In the genomic region with DNA sequence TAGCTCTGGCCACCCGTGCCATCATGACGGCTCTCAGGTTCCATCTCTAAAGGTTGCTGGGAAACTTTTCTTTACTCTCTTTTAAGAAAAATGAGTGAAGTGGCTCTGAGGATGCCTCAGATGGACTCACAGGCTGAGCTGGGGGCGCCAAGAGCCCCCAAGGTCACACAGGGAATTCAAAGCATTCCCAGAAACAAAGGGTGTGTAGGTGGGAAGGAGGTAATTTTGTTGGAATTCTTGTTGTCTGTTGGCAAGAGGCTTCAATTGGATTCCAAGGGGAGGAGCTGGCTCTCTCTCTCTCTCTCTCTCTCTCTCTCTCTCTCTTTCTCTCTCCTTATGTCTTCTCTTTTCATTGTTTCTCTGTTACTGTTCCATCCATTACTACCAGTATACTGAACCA, we compare ENCODE assay signal across 18 mouse cellular contexts. TPM values are rescaled to one million over a fixed set of nuclear protein-coding genes. Genes with fewer than 3 reads are reported as not detected.
DNase-seq lines count a peak whose midpoint lies in the region; ATAC-seq lines count a peak whose summit lies in the region.
"Had no signal": no experiment of that assay in that cellular context is flagged by ENCODE, and none has a peak within 500 bp of the region (broad histone marks: within the 10 kb centered on the region; RNA-seq: fewer than 3 reads in every experiment).

No protein-coding gene starts in this region.

- H3K36me3 ChIP-seq in heart, embryonic 12.5 days = no peaks in the 10 kb centered on the region
- no peaks in the 10 kb centered on the region for H3K36me3 ChIP-seq in heart, embryonic 11.5 days (ENCODE audit: control insufficient read depth, insufficient read depth, low read length)
- no peaks in the 10 kb centered on the region for H3K36me3 ChIP-seq in intestine, embryonic 16.5 days (ENCODE audit: control insufficient read depth, insufficient read depth, low read length)
- no peaks in the 10 kb centered on the region for H3K36me3 ChIP-seq in intestine, embryonic 15.5 days
- H3K36me3 ChIP-seq in embryonic facial prominence, embryonic 12.5 days = no peaks in the 10 kb centered on the region
- H3K36me3 ChIP-seq in limb, embryonic 15.5 days = no peaks in the 10 kb centered on the region
- H3K36me3 ChIP-seq: liver, embryonic 15.5 days had no signal

- H3K4me2 ChIP-seq in heart, embryonic 12.5 days = no peak overlapping the region
- no peak overlapping the region for H3K4me2 ChIP-seq in heart, embryonic 11.5 days
- no peak overlapping the region for H3K4me2 ChIP-seq in intestine, embryonic 16.5 days (ENCODE audit: low read depth, low read length)
- H3K4me2 ChIP-seq in intestine, embryonic 15.5 days (replicated peaks) = no peak overlapping the region
- H3K4me2 ChIP-seq in embryonic facial prominence, embryonic 12.5 days (replicated peaks) = no peak overlapping the region
- H3K4me2 ChIP-seq in limb, embryonic 15.5 days = no peak overlapping the region
- H3K4me2 ChIP-seq: liver, embryonic 15.5 days had no signal

- H3K27ac ChIP-seq in heart, embryonic 12.5 days (ENCODE audit: poor library complexity, severe bottlenecking) = peak overlapping the region; percentile 78; the same call in 1 of the 2 replicates
- H3K27ac ChIP-seq in heart, embryonic 11.5 days (ENCODE audit: low read depth, low read length) = no peak overlapping the region
- H3K27ac ChIP-seq in intestine, embryonic 16.5 days (ENCODE audit: low read length) = 0 out of 2 replicates have a peak overlapping the region, but pooled peaks have one; percentile 15
- H3K27ac ChIP-seq in intestine, embryonic 15.5 days = no peak overlapping the region
- peak overlapping the region; percentile 74 for H3K27ac ChIP-seq in embryonic facial prominence, embryonic 12.5 days
- H3K27ac ChIP-seq in limb, embryonic 15.5 days = peak overlapping the region; percentile 65
- H3K27ac ChIP-seq: gastrocnemius, adult 2 months; kidney, postnatal 0 days; liver, embryonic 15.5 days had no signal

- WGBS in heart, embryonic 12.5 days = 50% methylated on average over 3 of the region's 3 CpGs
- 60% methylated on average over 3 of the region's 3 CpGs for WGBS in heart, embryonic 11.5 days (ENCODE audit: insufficient replicate concordance)
- 70% methylated on average over 3 of the region's 3 CpGs for WGBS in intestine, embryonic 16.5 days
- 69% methylated on average over 3 of the region's 3 CpGs for WGBS in intestine, embryonic 15.5 days
- WGBS in embryonic facial prominence, embryonic 12.5 days = 37% methylated on average over 3 of the region's 3 CpGs
- 43% methylated on average over 3 of the region's 3 CpGs for WGBS in limb, embryonic 15.5 days

- H3K27me3 ChIP-seq in heart, embryonic 12.5 days (replicated peaks) = peaks cover 5% of the 10 kb centered on the region; the same call in 1 of the 2 replicates
- no peaks in the 10 kb centered on the region for H3K27me3 ChIP-seq in heart, embryonic 11.5 days (ENCODE audit: control insufficient read depth, insufficient read depth, low read length)
- H3K27me3 ChIP-seq in intestine, embryonic 16.5 days (replicated peaks; ENCODE audit: control insufficient read depth, insufficient read depth, low read length) = no peaks in the 10 kb centered on the region
- no peaks in the 10 kb centered on the region for H3K27me3 ChIP-seq in intestine, embryonic 15.5 days (replicated peaks)
- H3K27me3 ChIP-seq in embryonic facial prominence, embryonic 12.5 days = no peaks in the 10 kb centered on the region
- no peaks in the 10 kb centered on the region for H3K27me3 ChIP-seq in limb, embryonic 15.5 days

- no peak for DNase-seq in right cerebral cortex, postnatal 36 days (ENCODE audit: low spot score in 2 of 2)
- DNase-seq: cerebellum, adult 9-10 months; gastrocnemius, adult 2 months; heart, postnatal 4 days; right cerebral cortex, postnatal 14 days; thymus, postnatal 25 days had no signal

- no peak overlapping the region for H3K9ac ChIP-seq in heart, embryonic 12.5 days
- no peak overlapping the region for H3K9ac ChIP-seq in heart, embryonic 11.5 days (ENCODE audit: low read depth, low read length)
- no peak overlapping the region for H3K9ac ChIP-seq in intestine, embryonic 16.5 days (ENCODE audit: low read depth, low read length)
- no peak overlapping the region for H3K9ac ChIP-seq in intestine, embryonic 15.5 days
- no peak overlapping the region for H3K9ac ChIP-seq in embryonic facial prominence, embryonic 12.5 days
- H3K9ac ChIP-seq in limb, embryonic 15.5 days = no peak overlapping the region
- H3K9ac ChIP-seq: liver, embryonic 15.5 days had no signal

- no peaks in the 10 kb centered on the region for H3K9me3 ChIP-seq in heart, embryonic 12.5 days (replicated peaks)
- no peaks in the 10 kb centered on the region for H3K9me3 ChIP-seq in heart, embryonic 11.5 days (replicated peaks; ENCODE audit: control insufficient read depth, low read length)
- no peaks in the 10 kb centered on the region for H3K9me3 ChIP-seq in intestine, embryonic 16.5 days (ENCODE audit: control insufficient read depth, low read length)
- no peaks in the 10 kb centered on the region for H3K9me3 ChIP-seq in intestine, embryonic 15.5 days
- H3K9me3 ChIP-seq in embryonic facial prominence, embryonic 12.5 days = no peaks in the 10 kb centered on the region
- H3K9me3 ChIP-seq in limb, embryonic 15.5 days = no peaks in the 10 kb centered on the region
- H3K9me3 ChIP-seq: liver, embryonic 15.5 days had no signal

- no peak overlapping the region for H3K4me3 ChIP-seq in heart, embryonic 12.5 days
- no peak overlapping the region for H3K4me3 ChIP-seq in heart, embryonic 11.5 days (ENCODE audit: low read depth, low read length)
- no peak overlapping the region for H3K4me3 ChIP-seq in intestine, embryonic 16.5 days (ENCODE audit: low read length)
- H3K4me3 ChIP-seq in intestine, embryonic 15.5 days (replicated peaks) = no peak overlapping the region
- H3K4me3 ChIP-seq in embryonic facial prominence, embryonic 12.5 days = no peak overlapping the region
- H3K4me3 ChIP-seq in limb, embryonic 15.5 days = no peak overlapping the region
- H3K4me3 ChIP-seq: gastrocnemius, adult 2 months; liver, embryonic 15.5 days had no signal

- no peak for ATAC-seq in heart, embryonic 12.5 days (ENCODE audit: insufficient number of reproducible peaks, low FRiP score)
- no peak for ATAC-seq in heart, embryonic 11.5 days (replicated peaks; ENCODE audit: insufficient number of reproducible peaks, low FRiP score, low TSS enrichment)
- ATAC-seq in intestine, embryonic 16.5 days = no peak
- no peak for ATAC-seq in intestine, embryonic 15.5 days
- ATAC-seq in embryonic facial prominence, embryonic 12.5 days (ENCODE audit: insufficient number of reproducible peaks, insufficient read depth, low FRiP score, low TSS enrichment) = no peak
- ATAC-seq in limb, embryonic 15.5 days (ENCODE audit: insufficient number of reproducible peaks, low FRiP score, low TSS enrichment, low read depth) = no peak
- ATAC-seq: forebrain, embryonic 16.5 days; intestine, postnatal 0 days; lung, postnatal 0 days had no signal

- peaks cover 14% of the 10 kb centered on the region for H3K4me1 ChIP-seq in heart, embryonic 12.5 days (replicated peaks)
- H3K4me1 ChIP-seq in heart, embryonic 11.5 days (ENCODE audit: control insufficient read depth, insufficient read depth, low read length) = peaks cover 14% of the 10 kb centered on the region
- H3K4me1 ChIP-seq in intestine, embryonic 16.5 days (ENCODE audit: control insufficient read depth, insufficient read depth, low read length) = peaks cover 34% of the 10 kb centered on the region
- peaks cover 30% of the 10 kb centered on the region for H3K4me1 ChIP-seq in intestine, embryonic 15.5 days (replicated peaks)
- H3K4me1 ChIP-seq in embryonic facial prominence, embryonic 12.5 days = peaks cover 36% of the 10 kb centered on the region
- peaks cover 38% of the 10 kb centered on the region for H3K4me1 ChIP-seq in limb, embryonic 15.5 days

RNA-seq across cellular contexts. Expression of a gene that starts 37.7 kb away (rescaled TPM):
- polyA plus RNA-seq in heart, embryonic 12.5 days (2016; fragmentation: Nextera tagmentation; extraction: Ambion mirVana) = 0.88 and 1.3 TPM in 2 replicates
- 0.47 and 0.83 TPM in 2 replicates for polyA plus RNA-seq in heart, embryonic 11.5 days (2014; fragmentation: Nextera tagmentation; extraction: Ambion mirVana)
- polyA plus RNA-seq in intestine, embryonic 16.5 days (2015; fragmentation: Nextera tagmentation; extraction: Ambion mirVana) = 0.66 and 0.73 TPM in 2 replicates
- 0.82 and 0.94 TPM in 2 replicates for polyA plus RNA-seq in intestine, embryonic 15.5 days (2015; fragmentation: Nextera tagmentation; extraction: Ambion mirVana)
- 1.9 and 2.1 TPM in 2 replicates for polyA plus RNA-seq in embryonic facial prominence, embryonic 12.5 days (2016; fragmentation: Nextera tagmentation; extraction: Ambion mirVana)
- polyA plus RNA-seq in limb, embryonic 15.5 days (2015; fragmentation: Nextera tagmentation; extraction: Ambion mirVana) = 11.8 and 12.6 TPM in 2 replicates
- polyA plus RNA-seq: neural tube, embryonic 14.5 days had no signal

RNA-seq across cellular contexts. Expression of a gene that starts 56.2 kb away (rescaled TPM):
- polyA plus RNA-seq in heart, embryonic 12.5 days (2016; fragmentation: Nextera tagmentation; extraction: Ambion mirVana) = 1.2 TPM in 2 replicates
- 0.94 and 1.4 TPM in 2 replicates for polyA plus RNA-seq in heart, embryonic 11.5 days (2014; fragmentation: Nextera tagmentation; extraction: Ambion mirVana)
- 0.70 and 0.81 TPM in 2 replicates for polyA plus RNA-seq in intestine, embryonic 16.5 days (2015; fragmentation: Nextera tagmentation; extraction: Ambion mirVana)
- 1.6 and 1.7 TPM in 2 replicates for polyA plus RNA-seq in intestine, embryonic 15.5 days (2015; fragmentation: Nextera tagmentation; extraction: Ambion mirVana)
- polyA plus RNA-seq in embryonic facial prominence, embryonic 12.5 days (2016; fragmentation: Nextera tagmentation; extraction: Ambion mirVana) = 4.2 and 4.6 TPM in 2 replicates
- polyA plus RNA-seq in limb, embryonic 15.5 days (2015; fragmentation: Nextera tagmentation; extraction: Ambion mirVana) = 3.7 and 4.0 TPM in 2 replicates

Comparison
In these comparisons a context has a peak if more than half of its experiments do, and no peak if none do; other contexts are left out.
1. H3K27ac ChIP-seq: peak in heart, embryonic 12.5 days (single experiment), intestine, embryonic 16.5 days (single experiment), embryonic facial prominence, embryonic 12.5 days (single experiment) and limb, embryonic 15.5 days (single experiment); none in heart, embryonic 11.5 days (single experiment) and intestine, embryonic 15.5 days (single experiment).